Mouse (Mus musculus): ENCODE results near the gene Galntl6.
A peak's percentile ranks its signal among the peaks of the same experiment; 100 is the strongest.
"Not testable (repeated sequence)": the region's sequence is repeated elsewhere in the genome, so short reads cannot be mapped to it uniquely, and the experiment has no call there.

Gene Galntl6

DNA sequence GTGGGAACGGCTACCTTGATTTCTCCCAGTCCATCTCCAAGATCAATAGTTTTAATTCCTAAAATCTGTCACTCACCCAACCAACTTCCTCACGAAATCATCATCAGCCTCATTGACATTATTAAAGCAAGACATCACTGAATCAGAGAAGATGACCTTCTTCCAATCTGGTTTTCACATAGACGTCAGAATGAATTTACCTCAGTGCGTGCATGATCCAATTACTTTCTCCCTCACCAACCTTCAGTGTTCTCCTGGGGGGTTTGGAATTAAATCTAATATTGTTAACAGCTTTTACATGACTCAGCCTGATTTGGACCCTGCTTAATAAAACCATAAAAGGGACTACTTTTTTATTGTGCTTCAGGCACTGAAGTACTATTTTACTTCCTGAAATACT lies 307.7 kb downstream of the Galntl6 start:
- no peak for DNase-seq (ENCODE audit: low spot score in 2 of 2)

DNA sequence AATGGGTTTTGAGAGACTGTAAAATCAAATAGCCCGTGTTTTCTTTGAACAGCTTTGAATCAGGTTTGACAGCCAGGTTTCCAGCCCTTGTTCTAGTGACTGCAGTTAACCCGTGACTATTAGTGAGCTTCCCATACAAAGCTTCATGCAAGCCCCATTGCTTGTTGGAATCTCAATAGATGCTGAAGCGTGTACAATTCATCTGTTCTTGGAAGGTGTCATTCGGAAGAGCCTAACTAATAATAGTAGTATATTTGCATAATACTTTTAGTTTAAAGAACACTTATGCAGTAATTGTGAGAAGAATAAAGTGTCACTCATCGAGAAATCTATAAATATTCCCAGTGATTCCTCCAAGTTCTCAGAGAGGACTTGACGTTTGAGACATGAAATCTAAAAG lies 314.6 kb downstream of the Galntl6 start:
- DNase-seq (ENCODE audit: low spot score in 2 of 2) = no peak

DNA sequence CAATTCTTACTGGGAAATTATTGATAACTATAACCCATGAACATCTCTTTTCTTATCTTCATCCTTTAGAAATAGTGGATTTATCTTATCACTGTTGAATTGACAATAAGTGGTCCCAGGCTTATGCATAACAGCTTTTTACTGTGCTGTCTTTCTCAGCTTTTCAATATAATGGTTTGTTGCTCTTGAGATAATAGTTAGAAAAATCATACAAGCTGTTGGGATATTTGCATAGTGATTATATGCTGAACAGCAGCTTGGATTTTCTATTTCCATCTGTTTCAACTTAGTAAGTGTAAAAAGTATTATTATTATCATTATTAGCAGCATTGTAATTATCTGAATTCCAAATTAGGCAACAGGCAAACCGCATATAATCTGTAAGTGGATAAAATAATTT lies 337.1 kb downstream of the Galntl6 start:
- DNase-seq (ENCODE audit: low spot score in 2 of 2) = no peak

DNA sequence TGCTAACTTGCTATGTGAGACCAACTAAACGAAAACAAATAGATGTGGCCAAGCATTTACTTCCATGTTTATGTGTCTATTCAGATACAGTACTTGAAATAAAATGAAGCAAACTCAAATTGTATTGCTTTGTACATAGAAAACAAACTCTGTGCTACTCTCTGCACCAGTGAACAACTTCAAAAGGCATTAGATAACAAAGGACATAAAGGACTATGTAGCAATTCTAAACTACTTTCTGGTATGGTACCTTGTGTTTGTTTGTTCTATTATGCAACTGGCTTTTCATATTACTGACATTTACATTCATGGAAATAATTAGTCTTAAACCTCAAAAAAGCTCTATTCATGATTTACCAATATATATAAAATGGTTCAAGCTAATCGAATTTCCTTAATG lies 344.4 kb downstream of the Galntl6 start:
- DNase-seq (ENCODE audit: low spot score in 2 of 2) = no peak

DNA sequence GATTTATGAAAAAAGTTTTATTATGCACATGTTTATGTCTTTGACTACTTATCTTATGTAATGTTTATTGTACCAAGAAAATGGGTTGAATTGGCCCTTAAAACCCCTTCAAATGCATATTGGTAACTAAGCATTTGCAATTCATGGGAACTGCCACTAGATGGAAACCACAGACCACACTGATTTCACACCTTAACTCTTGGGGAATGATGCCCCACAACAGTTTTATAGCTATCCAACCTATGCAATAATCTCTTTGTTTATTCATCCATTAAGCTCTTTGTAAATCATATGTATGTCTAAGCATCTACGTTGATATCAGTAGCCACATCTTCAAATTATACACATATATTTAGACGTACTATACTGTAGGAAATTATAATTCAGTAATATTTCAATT lies 346.3 kb downstream of the Galntl6 start:
- peak in 1 of 2 experiments; percentile 11 for DNase-seq (ENCODE audit: low spot score in 2 of 2)

DNA sequence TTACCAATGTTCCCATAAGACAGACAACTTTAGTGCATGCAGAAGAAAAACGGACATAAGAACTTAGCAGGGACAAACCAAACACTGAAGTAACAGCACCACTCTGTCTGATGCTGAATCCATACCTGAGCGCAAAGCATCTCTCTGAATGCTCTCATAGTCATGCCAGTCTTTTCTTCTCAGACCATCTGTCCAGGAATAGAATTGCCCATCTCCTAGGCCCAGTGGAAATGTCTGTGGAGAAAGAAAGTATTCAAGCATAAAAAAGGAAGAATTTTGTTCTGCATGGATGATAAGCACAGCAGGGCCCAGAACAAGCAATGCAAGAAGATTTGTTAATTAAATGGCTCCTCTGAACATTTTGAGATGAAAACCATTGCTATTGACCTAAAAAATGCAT lies 376.7 kb downstream of the Galntl6 start:
- DNase-seq (ENCODE audit: low spot score in 2 of 2) = no peak

DNA sequence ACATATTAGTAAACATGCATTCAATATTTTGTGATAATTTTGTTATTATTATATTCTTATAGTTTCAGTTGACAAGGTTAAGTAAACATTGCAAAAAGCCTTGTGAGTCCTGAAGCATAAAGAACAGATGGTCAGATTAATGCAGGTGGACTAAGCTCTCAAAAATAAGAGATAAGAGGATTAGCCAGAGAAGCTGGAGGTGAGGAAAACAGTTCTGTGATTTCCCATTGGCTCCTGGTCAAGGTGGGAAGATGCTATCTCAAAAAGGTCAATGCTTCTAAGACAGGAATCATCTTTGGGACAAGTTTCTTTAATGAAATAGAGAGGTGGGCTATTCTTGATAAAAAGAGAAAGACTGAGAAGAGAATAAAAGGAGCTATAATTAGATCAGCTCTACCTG lies 377.8 kb downstream of the Galntl6 start:
- no peak for DNase-seq (ENCODE audit: low spot score in 2 of 2)

DNA sequence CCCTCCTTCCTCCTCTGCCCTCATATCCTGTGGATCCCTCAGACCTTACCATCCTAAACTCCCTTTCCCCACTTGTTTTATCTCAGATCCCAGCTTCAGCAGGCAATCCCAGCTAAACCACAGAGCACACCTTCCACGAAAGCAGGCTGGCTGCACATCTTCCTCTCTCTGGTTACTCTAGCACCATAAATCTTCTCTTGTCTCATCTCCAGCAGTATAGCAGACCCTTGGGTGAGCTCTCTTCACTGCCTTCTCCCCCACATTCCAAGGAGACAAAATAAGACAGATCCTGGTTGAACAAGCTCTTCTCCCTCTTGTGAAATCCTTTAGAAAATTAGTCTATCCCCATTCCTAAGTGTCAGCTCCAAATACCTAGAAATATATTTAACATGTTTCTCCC lies 389.0 kb downstream of the Galntl6 start:
- DNase-seq (ENCODE audit: low spot score in 2 of 2) = no peak

DNA sequence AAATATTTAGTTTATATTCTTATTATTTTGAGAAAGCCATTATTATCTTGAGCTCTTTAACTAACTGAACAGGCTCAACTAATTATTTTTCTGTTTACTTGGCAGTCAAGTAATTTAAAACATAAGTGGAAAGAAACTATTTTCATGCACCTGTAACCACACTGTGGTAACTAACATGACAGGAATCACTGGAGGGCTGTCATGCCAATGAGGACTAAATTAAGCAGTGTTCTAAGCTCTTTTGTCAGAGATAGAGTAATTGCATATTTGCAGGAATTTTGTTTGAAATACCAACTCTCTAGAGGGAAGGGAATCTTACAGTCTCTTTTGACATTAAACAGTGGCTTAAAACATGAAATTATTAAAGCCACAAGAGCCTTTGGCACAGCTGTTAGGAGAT lies 390.5 kb downstream of the Galntl6 start:
- DNase-seq (ENCODE audit: low spot score in 2 of 2) = no peak

DNA sequence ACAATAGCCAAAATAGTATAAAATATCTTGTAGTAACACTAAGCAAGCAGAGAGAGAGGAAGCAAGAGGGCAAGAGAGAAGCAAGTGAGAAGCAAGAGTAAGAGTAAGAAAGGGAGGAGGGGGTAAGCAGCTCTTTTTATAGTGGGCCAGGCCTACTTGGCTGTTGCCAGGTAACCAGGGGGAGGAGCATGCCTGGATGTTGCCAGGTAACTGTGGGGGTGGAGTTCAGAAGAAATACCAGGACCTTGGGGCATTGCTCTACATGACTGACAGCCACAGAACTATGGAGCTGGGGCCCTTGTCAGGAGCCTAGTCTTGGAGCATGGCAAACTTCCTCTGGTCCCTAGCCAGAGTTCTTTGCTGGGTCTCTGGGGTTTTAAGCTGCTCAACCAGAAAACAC lies 401.9 kb downstream of the Galntl6 start:
- no peak for DNase-seq (ENCODE audit: low spot score in 2 of 2)

DNA sequence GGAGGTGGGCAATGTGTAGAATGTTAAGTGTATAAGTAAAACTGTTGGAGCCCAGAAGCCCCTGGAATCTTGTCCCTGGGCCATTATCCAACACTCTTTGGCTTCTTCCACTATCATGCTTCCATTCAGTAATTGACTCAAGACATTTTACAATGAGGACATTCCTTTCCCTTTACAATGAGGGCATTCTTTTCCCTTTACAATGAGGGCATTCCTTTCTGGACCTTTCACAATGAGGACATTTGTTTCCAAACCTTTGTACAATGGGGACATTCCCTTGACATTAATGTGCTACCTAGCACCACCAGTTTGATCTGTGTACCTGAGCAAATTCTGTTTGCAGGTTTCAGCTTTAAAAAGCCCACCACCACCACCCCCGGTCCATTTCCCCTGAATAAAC lies 403.4 kb downstream of the Galntl6 start:
- DNase-seq (ENCODE audit: low spot score in 2 of 2) = no peak

DNA sequence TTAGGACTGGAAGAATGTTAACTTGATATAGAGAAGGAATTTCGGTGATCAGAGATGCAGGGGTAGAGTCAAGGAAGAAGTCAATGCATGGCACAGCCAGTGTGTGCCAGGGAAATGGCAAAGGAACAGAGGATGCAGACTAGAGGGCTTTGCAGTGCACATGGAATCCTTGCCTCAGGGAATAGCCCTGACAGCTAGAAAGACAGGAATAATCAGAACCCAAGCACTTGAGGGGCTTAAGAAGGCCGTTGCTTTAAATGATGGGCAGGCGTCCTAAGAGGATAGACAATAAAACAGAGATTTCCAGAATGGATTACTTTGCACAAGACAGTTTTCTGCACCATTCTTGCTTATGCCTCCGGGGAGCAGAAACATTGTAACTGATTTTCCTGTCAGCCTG lies 425.3 kb downstream of the Galntl6 start:
- DNase-seq (ENCODE audit: low spot score in 2 of 2) = no peak

DNA sequence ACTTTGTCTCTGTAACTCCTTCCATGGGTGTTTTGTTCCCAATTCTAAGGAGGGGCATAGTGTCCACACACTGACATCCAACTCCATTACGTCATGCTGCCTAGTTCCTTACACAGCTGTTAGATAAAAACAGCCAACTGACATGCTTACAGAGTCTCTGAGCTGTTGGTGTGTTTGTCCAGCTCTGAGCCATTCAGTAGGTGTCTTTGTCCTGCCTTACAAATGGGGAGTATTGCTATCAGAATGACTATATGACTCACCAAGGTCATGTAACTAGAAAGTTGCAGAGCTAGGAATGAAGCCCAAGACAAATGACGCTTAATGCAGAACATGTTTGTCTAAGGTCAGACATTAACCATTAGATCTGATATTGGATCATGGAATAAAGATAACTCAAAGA lies 449.1 kb downstream of the Galntl6 start:
- DNase-seq (ENCODE audit: low spot score in 2 of 2) = not testable (repeated sequence)

DNA sequence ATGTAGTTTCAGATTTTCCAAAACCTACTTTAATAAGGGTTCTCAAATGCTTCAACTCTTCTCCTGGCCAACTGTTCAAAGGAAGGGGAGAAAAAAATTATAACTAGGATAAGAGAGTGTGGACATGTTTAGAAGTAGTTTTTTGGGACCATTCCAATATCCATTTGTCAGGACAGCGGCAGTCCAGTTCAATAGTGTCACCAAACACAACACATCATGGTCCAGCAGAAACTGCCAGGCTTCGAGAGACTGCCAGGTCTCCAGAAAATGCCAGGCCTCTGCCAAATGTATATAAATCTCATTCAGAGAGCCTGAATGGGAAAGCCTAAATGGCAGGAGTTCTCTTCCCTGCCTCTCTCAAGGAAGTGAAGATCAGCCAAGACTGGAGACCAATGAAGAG lies 469.7 kb downstream of the Galntl6 start:
- no peak for DNase-seq (ENCODE audit: low spot score in 2 of 2)

DNA sequence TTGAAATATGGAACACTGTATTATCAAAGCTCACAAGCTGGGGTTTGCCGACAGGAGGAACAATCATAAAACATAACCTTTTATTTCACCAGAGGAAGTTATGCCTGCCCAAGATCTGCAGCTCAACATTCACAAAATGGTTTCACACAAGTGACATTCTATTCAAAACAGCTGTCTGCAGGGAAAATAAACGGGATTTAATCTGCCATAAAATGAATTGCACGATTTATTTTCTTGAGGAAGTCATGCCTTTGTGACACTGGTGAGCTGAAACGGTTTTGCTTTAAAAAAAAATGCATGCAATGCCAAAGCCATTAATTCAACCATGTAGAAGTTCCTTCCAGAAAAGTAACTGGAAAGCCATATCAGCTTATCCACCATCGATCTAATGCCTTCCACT lies 494.0 kb downstream of the Galntl6 start:
- DNase-seq (ENCODE audit: low spot score in 2 of 2) = no peak

DNA sequence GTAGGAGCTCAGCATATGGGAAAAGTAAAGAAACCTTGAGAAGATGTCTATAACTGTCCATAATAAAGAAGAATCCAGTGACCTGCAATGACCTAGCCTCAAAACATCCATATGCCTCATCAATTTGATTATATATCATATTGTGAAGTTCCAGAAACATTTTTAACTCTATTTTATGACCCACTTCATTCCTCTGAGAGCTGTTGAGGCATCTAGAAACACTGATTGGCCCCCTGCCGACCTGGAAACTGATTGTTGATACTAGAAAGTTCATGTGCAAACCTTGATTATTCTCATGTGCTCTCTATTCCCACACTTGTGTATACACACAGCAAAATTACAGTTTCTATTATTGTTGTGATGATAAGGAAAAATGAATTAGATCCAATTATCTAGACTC lies 494.9 kb downstream of the Galntl6 start:
- no peak for DNase-seq (ENCODE audit: low spot score in 2 of 2)

DNA sequence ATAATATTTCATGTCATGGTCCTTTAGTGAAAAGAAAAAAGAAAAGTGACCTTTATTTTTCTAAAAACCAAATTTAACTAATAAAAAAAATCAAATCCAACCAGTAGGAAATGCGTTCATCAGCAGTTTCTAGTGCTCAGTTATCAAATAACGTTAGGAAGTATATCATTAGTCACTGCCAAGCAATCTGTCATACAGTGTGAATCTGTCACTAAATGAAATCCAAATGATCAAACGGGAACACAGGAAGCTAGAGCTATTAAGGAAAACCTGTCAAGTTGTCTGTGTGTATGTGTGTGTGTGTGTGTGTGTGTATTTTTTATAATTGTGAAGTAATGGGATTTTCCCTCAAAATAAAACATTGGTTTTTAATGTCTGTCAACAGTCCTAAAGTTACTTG lies 515.9 kb downstream of the Galntl6 start:
- no peak for DNase-seq (ENCODE audit: low spot score in 2 of 2)

DNA sequence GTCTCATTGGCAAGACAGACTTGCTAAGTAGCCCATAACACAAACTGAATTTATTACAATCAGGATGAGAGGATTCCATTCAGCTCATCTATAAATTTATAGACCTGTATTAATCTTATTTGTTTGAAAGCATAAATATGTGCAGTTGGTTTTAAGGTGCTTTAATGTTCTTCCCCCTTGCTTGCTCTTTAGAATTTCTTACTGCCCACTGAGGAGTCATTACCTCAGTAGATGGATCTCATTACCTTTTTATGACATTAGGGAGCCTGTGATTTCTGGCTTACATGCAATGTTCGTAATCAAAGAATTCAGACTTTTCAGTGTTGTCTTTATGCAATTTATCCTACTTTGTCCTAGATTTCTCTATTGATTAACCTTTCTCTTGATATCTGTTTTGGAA lies 516.6 kb downstream of the Galntl6 start:
- DNase-seq (ENCODE audit: low spot score in 2 of 2) = no peak

DNA sequence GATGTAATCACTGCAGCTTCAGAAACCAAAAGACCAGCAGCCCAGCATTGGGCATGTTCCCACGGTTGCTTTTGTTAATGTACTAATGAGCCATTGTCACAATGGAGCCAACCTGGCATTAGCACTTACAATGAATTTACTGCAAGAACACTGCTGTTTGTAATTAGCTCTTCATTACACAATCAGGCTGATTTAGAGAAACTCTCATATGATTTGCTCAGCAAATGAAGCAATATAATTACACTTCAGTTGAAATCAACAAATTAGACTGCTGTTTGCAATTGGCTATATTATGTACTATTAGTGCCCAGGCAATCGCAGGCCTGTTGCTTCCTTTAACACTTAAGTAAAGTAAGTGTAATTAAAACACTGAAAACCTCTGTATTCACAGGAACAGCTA lies 540.1 kb downstream of the Galntl6 start:
- no peak for DNase-seq (ENCODE audit: low spot score in 2 of 2)

DNA sequence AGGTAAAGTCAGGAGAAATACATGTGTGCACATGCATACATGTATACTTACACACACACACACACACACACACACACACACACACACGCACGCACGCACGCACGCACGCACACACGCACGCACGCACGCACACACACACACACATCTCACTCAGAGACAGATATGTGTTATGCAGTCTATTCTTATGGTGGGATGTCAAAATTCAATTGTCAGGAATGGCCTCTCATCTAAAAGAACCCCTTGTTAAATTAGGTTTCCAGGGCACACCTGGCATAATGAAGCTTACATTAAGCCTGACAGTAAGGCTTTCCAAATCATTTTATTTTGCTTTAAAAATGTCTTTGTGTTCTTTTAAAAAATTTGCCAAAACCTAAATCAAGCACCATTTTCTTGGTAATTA lies 540.5 kb downstream of the Galntl6 start:
- no peak for DNase-seq (ENCODE audit: low spot score in 2 of 2)

DNA sequence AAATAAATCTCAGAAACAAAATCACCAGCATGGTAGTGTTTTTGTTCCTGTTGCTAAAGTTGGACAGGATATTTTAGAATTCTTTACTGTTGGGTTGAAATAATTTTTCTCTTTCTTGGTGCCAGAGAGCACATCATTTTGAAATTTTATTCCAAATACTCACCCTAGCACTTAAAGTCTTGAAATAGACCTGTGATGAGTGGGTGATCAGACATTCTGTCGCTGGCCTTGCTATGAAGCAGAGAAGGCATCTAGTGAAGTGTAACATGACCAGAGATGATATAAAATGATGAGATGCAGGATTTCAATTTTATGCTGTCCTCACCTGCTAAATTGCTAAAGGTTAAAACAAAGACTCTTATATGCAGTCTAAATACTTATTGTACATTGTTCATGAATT lies 581.3 kb downstream of the Galntl6 start:
- no peak for DNase-seq (ENCODE audit: low spot score in 2 of 2)

DNA sequence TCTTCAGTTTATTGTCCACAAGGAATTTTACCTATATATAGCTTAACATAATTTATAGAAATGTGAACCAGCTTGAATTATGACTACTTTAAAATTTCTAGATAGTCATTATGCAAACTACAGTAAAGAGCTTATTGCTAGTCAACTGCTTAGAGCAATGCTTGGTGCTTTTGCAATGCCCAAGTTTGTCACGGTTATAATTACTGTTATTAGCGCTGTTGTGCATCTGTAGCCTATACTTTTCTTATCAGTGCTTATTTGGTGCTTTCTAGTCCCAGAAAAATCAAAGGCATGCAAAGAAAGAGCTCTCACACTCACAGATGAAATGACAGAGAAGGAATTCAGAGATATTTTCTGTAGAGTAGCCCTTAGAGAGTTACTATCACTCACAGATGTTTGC lies 599.0 kb downstream of the Galntl6 start:
- no peak for DNase-seq (ENCODE audit: low spot score in 2 of 2)

DNA sequence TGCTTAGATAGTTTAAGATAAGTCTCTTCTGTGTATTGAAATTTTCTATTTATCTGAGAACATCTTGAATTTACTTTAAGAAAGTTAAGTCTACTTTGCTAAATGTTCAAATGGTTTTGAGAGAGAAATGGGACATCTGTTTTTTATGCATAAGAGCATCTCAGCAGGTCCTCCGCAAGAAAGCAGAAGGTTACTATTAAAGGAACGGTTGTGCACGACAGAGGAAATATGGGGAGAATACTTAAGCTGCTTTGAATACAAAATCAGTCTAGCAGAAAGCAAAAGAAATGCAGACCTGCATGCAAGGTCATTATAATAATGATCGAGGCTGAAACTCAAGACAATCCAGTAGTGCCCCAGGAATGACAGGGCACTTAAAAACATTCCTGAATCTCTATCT lies 621.0 kb downstream of the Galntl6 start:
- DNase-seq (ENCODE audit: low spot score in 2 of 2) = no peak

DNA sequence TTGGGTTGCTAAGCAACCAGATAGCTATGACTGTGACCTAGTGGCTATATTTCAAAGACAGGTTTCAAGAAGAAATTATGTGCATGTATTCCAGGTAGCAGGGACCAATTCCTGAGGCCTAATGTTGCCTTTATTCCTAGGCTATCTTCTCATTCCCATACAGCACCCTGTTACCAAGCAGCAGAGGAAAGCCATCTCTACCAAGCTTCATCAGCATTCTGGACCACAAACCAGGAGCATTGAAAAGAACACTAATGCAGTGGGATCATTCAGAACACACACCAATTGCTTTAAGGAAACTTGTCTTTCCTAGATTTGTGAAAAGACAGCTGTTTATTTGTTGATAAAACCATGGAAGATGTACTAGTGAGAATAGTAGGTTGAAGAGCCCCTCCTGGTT lies 622.4 kb downstream of the Galntl6 start:
- no peak for DNase-seq (ENCODE audit: low spot score in 2 of 2)

DNA sequence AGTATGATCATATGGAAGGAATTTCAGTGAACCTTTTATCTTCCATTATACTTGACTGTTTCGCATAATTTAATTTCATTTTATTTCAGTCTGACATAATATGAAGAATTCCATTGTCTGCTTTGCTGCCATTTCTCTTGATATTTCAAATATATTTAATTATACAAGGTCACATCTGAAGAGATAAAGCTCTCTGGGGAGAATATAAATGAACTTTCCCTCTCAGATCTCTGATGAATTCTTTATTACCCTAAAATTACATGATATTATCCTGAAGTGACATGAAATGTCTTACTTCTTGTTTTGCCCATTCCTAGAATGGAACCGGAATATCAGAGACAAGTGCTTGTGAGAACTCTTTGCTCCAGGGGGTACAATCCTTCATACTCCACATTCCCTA lies 647.0 kb downstream of the Galntl6 start:
- no peak for DNase-seq (ENCODE audit: low spot score in 2 of 2)
